Mouse (Mus musculus) kidney, embryonic 16.5 days (tissue): ENCODE results near the gene Il18rap. TPM values are rescaled to one million over a fixed set of nuclear protein-coding genes. Genes with fewer than 3 reads are reported as not detected.

Source experiments
- ATAC-seq: fragments of 200-750 bp; cut with Nextera tagmentation; 2 replicates; pipeline ENCODE4 v1.8.0; 2017; ENCODE audit warnings: moderate TSS enrichment; ENCODE audit not compliant: low FRiP score, low TSS enrichment
- H3K27ac ChIP-seq: fragments of 300-500 bp; sonication (generic); 2 replicates; pipeline ENCODE4 v1.5.1; 2014; ENCODE audit warnings: low read length
- H3K27me3 ChIP-seq: fragments of 300-500 bp; sonication (generic); 2 replicates; pipeline ENCODE4 v1.6.1; 2014; ENCODE audit warnings: low read length, control low read depth, mixed read lengths; ENCODE audit not compliant: insufficient read depth
- H3K36me3 ChIP-seq: fragments of 300-500 bp; sonication (generic); 2 replicates; pipeline ENCODE4 v1.6.1; 2014; ENCODE audit warnings: low read length, control low read depth, mixed read lengths; ENCODE audit not compliant: insufficient read depth
- H3K4me1 ChIP-seq: fragments of 300-500 bp; sonication (generic); 2 replicates; pipeline ENCODE4 v1.6.1; 2014; ENCODE audit warnings: low read length, control low read depth, mixed read lengths; ENCODE audit not compliant: insufficient read depth
- H3K4me2 ChIP-seq: fragments of 300-500 bp; sonication (generic); replicated peaks from 2 replicates; pipeline ENCODE4 v1.6.1; 2014; ENCODE audit warnings: low read depth, low read length
- H3K4me3 ChIP-seq: fragments of 300-500 bp; sonication (generic); 2 replicates; pipeline ENCODE4 v1.5.1; 2014; ENCODE audit warnings: mild to moderate bottlenecking, low read length
- H3K9ac ChIP-seq: fragments of 300-500 bp; sonication (generic); replicated peaks from 2 replicates; pipeline ENCODE4 v1.6.1; 2014; ENCODE audit warnings: low read length
- H3K9me3 ChIP-seq: fragments of 300-500 bp; sonication (generic); 2 replicates; pipeline ENCODE4 v1.6.1; 2016; ENCODE audit warnings: low read length, control low read depth
- WGBS: fragments of 180-500 bp; shearing (Covaris S2); extraction: QIAGEN DNeasy Blood & Tissue Kit; methylation state at CpG from one replicate; pipeline ENCODE4 v1.1.7; 2014; 5-methylcytosine and 5-hydroxymethylcytosine counted together
- polyA plus RNA-seq: library from polyadenylated mRNA; unstranded; fragments of >200 nt; fragmentation: Nextera tagmentation; extraction: Ambion mirVana; gene quantifications from 2 replicates; pipeline ENCODE4 v1.2.1, GENCODE M21; 2015

Il18rap gene
- polyA plus RNA-seq, 1 experiment from 2014 or later, result 0.20 TPM

DNA sequence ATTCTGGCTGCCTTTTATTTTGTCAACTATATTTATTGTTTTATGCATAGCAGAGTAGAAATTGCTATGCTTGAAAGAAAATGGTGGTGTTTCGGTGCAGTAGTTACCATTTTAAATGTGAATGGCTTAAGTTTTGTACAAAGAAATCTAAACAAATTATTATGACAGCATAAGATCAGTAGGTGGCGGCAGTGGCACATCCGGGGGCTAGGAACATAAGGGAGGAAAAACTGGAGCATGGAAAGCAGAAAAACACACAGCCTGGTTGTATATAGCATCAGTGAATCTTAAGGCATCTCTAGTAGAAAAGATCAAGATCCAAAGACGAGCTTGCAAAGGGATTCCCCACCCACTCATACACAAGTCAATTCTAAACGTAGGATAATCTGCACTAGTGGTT is 22.4 kb downstream of the Il18rap start:
- 87% methylated on average over 5 of the region's 5 CpGs for WGBS
- no peaks in the 10 kb centered on the region for H3K27me3 ChIP-seq
- H3K4me1 ChIP-seq, result no peaks in the 10 kb centered on the region
- ATAC-seq, result no peak
- no peaks in the 10 kb centered on the region for H3K9me3 ChIP-seq
- H3K4me3 ChIP-seq, result no peak overlapping the region
- no peak overlapping the region for H3K4me2 ChIP-seq
- H3K9ac ChIP-seq, result no peak overlapping the region
- H3K36me3 ChIP-seq, result no peaks in the 10 kb centered on the region
- no peak overlapping the region for H3K27ac ChIP-seq

DNA sequence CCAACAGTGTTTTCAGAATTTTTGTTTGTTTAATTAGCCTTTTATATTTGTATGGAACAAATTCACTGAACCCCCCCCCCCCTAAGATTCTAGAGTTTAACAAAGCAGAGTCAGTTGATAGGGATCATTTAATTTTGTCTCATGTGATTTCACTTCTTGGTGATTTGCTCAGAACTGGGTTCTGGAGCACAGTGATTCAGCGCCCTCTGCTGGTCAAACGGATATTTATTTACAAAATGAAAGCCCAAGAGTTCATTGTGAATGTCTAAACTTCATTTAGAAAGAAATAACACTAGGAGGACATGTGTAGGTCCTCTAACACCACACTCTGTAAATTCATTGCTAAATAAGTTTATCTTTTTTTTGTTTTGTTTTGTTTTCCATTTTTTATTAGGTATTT is 29.5 kb downstream of the Il18rap start:
- Histone ChIP-seq H3K27me3 (no peaks in the 10 kb centered on the region), H3K27ac (no peak overlapping the region), H3K36me3 (no peaks in the 10 kb centered on the region), H3K4me2 (no peak overlapping the region), H3K9ac (no peak overlapping the region), H3K9me3 (no peaks in the 10 kb centered on the region), H3K4me3 (no peak overlapping the region), H3K4me1 (no peaks in the 10 kb centered on the region)
- ATAC-seq, result no peak
- whole genome bisulfite sequencing, result 0% methylated on average over 2 of the region's 2 CpGs

DNA sequence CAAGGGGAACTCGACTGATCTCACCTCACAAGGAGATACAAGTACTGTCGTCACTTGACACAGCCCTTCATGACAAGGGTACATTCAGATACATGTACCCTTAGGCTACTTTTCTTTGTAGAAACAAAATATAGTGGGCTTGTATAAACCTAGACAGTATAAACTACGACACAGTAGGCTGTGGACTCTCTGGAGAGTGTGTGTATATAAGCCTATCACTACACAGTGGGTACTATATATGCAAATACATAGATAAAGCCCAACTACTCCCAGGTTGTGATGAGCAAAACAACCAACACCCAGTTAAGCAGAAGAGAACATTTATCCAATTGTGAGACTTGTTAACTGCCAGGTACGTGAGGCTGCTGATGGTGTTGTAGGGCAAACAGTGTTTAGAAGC is 31.5 kb downstream of the Il18rap start:
- 87% methylated on average over 4 of the region's 4 CpGs for WGBS
- Histone ChIP-seq H3K4me1 (no peaks in the 10 kb centered on the region), H3K4me2 (no peak overlapping the region), H3K4me3 (no peak overlapping the region), H3K36me3 (no peaks in the 10 kb centered on the region), H3K27ac (no peak overlapping the region), H3K9ac (no peak overlapping the region), H3K27me3 (no peaks in the 10 kb centered on the region), H3K9me3 (no peaks in the 10 kb centered on the region)
- ATAC-seq, result no peak

DNA sequence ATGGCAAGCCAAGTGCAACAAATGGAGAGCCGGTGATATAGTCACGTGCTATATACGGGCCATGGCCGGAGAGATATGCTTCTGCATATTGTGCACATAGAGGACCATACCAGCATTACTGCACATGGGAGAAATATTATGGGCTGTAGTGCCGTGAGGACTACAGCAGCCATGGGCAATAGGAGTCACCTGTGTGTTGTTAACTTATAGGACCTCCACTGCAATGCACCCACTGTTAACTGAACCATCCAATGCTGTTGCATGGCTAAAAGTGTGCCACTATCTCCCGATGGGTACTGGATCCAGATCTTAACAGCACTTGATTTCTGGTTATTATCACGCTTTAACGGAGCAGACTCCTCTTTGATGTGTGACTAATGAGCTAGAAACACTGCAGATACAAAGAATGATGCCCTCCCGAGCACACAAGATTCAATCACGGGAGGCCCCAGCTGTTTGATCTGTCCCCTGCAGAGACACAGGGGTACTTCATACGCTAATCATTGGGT is 32.0 kb downstream of the Il18rap start:
- H3K36me3 ChIP-seq, result no peaks in the 10 kb centered on the region
- no peaks in the 10 kb centered on the region for H3K27me3 ChIP-seq
- H3K4me3 ChIP-seq, result no peak overlapping the region
- no peak overlapping the region for H3K9ac ChIP-seq
- no peak for ATAC-seq
- 63% methylated on average over 11 of the region's 11 CpGs for WGBS
- H3K4me1 ChIP-seq, result no peaks in the 10 kb centered on the region
- no peaks in the 10 kb centered on the region for H3K9me3 ChIP-seq
- H3K27ac ChIP-seq, result no peak overlapping the region
- H3K4me2 ChIP-seq, result no peak overlapping the region

DNA sequence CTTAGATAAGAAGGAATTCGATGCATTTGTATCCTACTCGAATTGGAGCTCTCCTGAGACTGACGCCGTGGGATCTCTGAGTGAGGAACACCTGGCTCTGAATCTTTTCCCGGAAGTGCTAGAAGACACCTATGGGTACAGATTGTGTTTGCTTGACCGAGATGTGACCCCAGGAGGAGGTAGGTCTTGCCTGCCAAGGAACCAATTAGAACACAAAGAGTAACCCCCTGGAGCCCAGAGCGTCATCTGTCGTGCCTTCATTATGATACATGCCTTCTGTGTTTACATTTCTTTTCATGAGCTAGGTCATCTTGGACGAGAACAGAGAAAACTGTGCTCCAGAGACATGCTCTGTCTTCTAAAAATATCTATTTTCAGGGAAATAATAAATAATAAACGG is 32.6 kb downstream of the Il18rap start:
- Histone ChIP-seq H3K9ac (no peak overlapping the region), H3K4me3 (no peak overlapping the region), H3K27ac (no peak overlapping the region), H3K9me3 (no peaks in the 10 kb centered on the region), H3K27me3 (no peaks in the 10 kb centered on the region), H3K4me2 (no peak overlapping the region), H3K4me1 (no peaks in the 10 kb centered on the region), H3K36me3 (no peaks in the 10 kb centered on the region)
- WGBS, result 57% methylated on average over 10 of the region's 10 CpGs
- ATAC-seq, result no peak

DNA sequence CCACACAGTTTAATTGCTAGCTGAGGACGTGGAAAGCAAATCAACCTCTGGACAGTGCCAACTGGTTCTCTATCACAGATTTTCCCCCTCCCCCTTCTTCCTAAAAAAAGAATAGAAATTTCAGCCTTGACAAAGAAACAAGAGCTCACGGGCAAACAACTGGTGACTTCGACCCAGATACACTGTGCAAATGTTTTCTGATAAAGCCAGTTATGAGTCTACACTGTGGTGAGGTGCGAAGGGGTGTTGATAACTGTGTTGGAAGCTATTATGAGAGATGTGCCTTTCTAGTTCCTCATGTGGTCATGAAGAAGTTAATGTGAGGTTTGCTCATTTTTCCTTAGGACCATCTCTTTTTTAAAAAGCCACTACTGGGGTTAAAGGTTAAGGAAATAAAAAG is 54.2 kb downstream of the Il18rap start:
- Histone ChIP-seq H3K36me3 (no peaks in the 10 kb centered on the region), H3K27me3 (no peaks in the 10 kb centered on the region), H3K9me3 (no peaks in the 10 kb centered on the region), H3K4me3 (no peak overlapping the region), H3K27ac (no peak overlapping the region), H3K4me1 (no peaks in the 10 kb centered on the region), H3K9ac (no peak overlapping the region), H3K4me2 (no peak overlapping the region)
- WGBS, result 79% methylated on average over 4 of the region's 4 CpGs
- ATAC-seq, result no peak

DNA sequence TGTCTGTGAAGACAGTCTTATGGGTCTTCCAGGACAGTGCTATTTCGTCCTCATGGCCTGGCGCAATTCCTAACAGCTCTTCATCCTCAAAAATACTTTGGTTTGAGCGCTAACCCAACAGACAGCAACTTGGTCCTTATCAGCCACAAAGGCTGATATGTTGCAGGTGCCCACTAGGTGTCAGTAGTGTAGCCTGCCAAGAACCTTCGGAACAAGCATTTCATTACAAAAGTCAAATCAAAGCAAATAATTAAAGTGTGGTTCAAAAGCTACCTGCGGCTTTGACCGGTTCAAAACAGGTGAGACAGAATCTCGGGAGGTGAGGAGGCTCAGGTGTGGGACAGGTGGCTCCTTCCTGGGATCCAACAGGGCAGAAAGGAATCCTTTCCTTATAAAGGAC is 64.6 kb downstream of the Il18rap start, which contains the start of gene Slc9a4:
TSS of gene Slc9a4 (plus strand) at position 298 of the 400 bp plus-strand sequence.
- no peak within 1 kb of the TSS for H3K9ac ChIP-seq
- no peaks in the 10 kb centered on the region for H3K36me3 ChIP-seq
- no peak for ATAC-seq
- no peaks in the 10 kb centered on the region for H3K9me3 ChIP-seq
- 13% methylated on average over 7 of the region's 7 CpGs for WGBS
- 0 out of 2 replicates have a peak, but pooled peaks cover 4% of the 10 kb centered on the region for H3K27me3 ChIP-seq
- peak within 1 kb of the TSS; percentile 20; the same call in 1 of the 2 replicates for H3K4me2 ChIP-seq
- no peak within 1 kb of the TSS for H3K27ac ChIP-seq
- no peak within 1 kb of the TSS for H3K4me3 ChIP-seq
- no peaks in the 10 kb centered on the region for H3K4me1 ChIP-seq

DNA sequence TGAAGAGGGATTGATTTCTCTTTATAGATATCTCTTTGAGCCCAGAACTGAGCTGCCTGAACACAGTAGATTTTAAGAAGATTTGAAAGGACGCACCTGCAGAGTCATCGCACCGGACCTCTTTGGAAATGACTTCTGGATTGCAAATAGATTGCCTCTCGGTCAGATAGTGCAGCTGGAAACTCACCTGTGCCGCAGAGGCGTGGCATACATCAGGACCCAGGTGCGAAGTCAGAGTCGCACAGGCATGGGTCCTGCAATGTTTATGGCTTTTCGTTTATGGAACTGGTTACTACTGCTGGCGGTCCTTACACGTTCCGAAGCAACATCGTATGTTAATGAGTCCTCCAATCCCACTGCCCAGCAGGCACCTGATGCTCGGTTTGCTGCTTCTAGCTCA is 65.1 kb downstream of the Il18rap start:
- Histone ChIP-seq H3K4me3 (no peak overlapping the region), H3K27me3 (0 out of 2 replicates have a peak, but pooled peaks cover 4% of the 10 kb centered on the region), H3K9me3 (no peaks in the 10 kb centered on the region), H3K4me2 (peak overlapping the region; percentile 20; the same call in 1 of the 2 replicates), H3K36me3 (no peaks in the 10 kb centered on the region), H3K27ac (no peak overlapping the region), H3K9ac (no peak overlapping the region), H3K4me1 (no peaks in the 10 kb centered on the region)
- no peak for ATAC-seq
- WGBS, result 64% methylated on average over 14 of the region's 14 CpGs

DNA sequence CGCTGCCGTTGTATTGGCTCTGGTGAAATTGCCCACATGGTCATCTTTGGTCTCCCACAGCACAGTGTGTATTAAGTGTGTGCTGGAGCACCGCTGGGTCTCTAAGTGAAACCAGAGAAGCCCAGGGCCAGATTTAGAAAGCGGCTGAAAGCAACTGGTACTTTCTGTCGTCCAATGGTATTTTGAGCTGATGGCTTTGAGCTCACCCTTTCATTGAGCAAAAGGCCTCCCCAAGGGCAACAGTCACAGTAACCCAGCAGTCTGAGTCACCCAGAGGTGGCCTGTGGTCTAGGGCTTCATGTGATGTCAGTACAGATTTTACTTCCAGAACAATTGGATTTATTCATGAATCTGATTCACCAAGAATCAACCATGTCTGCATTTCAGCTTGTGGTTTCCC is 71.6 kb downstream of the Il18rap start:
- Histone ChIP-seq H3K4me1 (no peaks in the 10 kb centered on the region), H3K4me3 (no peak overlapping the region), H3K27me3 (no peaks in the 10 kb centered on the region), H3K9me3 (no peaks in the 10 kb centered on the region), H3K4me2 (no peak overlapping the region), H3K9ac (no peak overlapping the region), H3K27ac (no peak overlapping the region), H3K36me3 (no peaks in the 10 kb centered on the region)
- WGBS, result 80% methylated on average over 5 of the region's 5 CpGs
- ATAC-seq, result no peak

DNA sequence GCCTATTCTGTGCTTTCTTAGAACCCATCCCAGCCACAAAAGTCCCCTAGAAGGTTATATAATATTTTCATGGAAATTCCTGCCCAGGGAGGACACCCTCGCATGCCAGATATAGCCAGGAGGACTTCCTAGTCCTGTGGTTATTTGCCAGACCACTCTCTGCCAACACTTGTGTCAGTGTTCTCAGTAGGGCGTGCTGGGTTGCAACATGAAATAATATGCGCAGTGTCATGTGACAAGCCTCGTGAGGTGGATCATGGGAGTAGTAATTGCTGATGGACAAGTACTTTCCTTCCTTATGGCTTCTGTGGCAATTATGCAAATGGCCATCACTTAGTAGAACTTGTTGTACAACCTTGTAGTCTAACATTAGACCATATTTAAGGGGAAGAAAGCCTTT is 75.8 kb downstream of the Il18rap start:
- H3K36me3 ChIP-seq, result no peaks in the 10 kb centered on the region
- no peaks in the 10 kb centered on the region for H3K9me3 ChIP-seq
- H3K4me2 ChIP-seq, result no peak overlapping the region
- ATAC-seq, result no peak
- H3K4me1 ChIP-seq, result no peaks in the 10 kb centered on the region
- 90% methylated on average over 4 of the region's 4 CpGs for WGBS
- H3K4me3 ChIP-seq, result no peak overlapping the region
- no peak overlapping the region for H3K27ac ChIP-seq
- no peaks in the 10 kb centered on the region for H3K27me3 ChIP-seq
- no peak overlapping the region for H3K9ac ChIP-seq
